Mouse (Mus musculus): ENCODE measurements at regions not wholly inside any gene's neighbourhood (a gene's known extent, or its start where the extent isn't known, plus 50 kb on each side); places are given as distances from the start of the nearest gene placed in this dataset.

GRCm38 (mm10) chr12:27604061-27604679 is 261.8 kb upstream of the Sox11 start:
- peak in 1 of 2 experiments; percentile 51 for DNase-seq (ENCODE audit: low spot score in 2 of 2)

DNA sequence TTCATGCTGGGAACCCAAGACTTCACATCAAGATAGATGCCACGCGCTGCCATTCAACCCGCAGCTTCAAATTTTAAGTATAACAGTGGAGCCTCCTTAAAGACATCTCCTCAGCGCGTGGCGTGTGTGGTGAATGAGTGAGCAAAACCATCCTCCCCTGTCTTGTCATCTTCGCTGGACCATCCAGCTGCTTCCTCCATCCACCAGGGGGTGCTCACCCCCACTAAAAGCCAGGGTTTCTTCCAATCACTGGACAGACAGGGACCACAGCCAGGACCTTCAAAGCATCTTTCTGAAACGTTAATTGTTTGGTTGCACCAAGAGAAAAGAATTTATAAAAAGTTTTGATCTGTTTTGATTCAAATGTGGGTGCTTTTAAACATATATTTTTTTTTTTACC is 256.8 kb upstream of the Sox11 start:
- DNase-seq (ENCODE audit: low spot score in 2 of 2) = peak; percentile 64 to 76

DNA sequence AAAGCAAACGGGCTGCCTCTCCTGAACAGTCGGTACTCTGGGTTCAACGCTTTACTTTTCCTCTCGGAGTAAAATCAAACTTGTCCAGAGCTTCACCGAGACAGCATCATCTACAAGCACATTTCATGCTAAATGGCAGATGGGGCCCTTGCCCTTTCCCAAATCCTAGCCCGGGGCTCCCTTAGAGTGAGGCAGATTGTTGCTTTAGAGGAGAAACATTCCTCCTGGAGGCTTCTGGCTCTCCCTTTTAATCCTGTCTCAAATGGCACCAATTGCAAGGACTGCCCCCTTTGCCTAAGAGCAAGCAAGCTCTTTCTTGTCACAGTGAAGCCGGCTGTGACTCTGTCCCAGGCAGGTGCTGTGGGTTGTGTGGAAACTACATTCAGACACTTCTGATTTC is 255.5 kb upstream of the Sox11 start:
- DNase-seq (ENCODE audit: low spot score in 2 of 2) = no peak

DNA sequence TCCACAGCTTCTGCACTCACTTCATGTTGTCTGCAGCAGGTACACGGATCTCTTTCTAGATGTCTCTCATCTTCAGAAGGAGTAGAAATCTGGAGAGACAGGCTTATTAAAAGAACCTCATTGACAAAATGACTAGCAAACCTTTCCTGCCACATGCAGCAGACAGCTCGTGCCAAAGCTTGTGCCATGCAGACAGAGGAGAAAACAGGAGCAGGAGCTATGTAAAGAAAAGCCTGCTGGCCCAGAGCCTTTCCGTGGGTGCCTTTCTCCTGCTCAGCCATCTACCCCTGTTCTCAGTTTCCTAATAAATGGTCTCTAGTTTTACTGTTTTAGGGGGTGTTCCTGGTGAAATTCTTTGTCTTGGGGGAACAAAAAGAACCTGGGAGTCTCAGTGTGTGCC is 254.9 kb upstream of the Sox11 start:
- no peak for DNase-seq (ENCODE audit: low spot score in 2 of 2)

DNA sequence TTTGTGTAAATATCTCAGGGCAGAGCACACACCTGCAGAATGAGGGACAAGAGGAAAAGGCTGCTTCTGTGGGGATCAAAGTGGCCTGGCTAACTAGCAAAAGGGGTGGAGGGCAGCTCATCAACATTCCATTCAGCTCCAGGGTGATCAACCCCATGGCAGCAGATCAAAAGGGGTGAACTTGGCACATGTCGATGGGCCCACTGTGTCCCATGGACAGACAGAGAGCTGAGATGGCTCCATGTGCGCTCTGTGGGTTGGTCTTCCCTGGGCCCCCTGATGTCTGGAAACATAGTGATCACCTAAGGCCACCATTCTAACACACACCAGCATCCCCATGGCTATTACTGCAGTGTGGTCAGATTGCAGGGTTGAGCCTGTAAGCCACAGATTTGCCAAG is 253.2 kb upstream of the Sox11 start:
- DNase-seq (ENCODE audit: low spot score in 2 of 2) = no peak

- DNase-seq (ENCODE audit: low spot score in 2 of 2) = no peak
Measured at GRCm38 (mm10) chr12:27593436-27593835, 251.1 kb upstream of the Sox11 start.

GRCm38 (mm10) chr12:27576109-27576700 is 233.8 kb upstream of the Sox11 start:
- no peak for DNase-seq (ENCODE audit: low spot score in 2 of 2)

GRCm38 (mm10) chr12:27575629-27576028 is 233.3 kb upstream of the Sox11 start:
- no peak for DNase-seq (ENCODE audit: low spot score in 2 of 2)

- DNase-seq (ENCODE audit: low spot score in 2 of 2) = no peak
Measured at GRCm38 (mm10) chr12:27567250-27567649, 224.9 kb upstream of the Sox11 start.

DNA sequence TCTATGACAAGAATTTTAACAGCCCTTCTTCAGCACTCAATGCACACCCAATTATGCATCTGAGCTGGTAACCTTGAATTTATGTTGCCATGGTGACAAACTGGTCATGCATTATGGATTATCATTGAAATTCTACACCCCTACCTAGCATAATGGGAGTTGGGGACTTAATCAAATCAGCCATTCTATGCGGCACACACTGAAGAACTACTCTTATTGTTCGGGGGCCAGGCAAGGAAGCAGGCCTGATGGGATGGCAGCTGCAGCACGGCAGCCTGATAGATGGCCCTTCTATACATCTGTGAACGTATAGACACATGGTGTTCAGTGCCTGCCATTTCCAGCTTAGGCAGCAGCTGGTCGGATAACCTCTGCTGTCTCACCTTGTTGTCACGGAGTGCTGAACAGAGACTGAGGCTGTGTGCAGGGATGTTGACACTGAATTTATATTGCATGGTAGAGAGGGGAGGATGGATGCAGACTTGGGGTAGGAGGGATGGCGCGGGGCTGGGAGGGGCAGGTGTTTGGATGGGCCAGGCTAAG is 223.7 kb upstream of the Sox11 start:
- no peak for DNase-seq (ENCODE audit: low spot score in 2 of 2)

DNA sequence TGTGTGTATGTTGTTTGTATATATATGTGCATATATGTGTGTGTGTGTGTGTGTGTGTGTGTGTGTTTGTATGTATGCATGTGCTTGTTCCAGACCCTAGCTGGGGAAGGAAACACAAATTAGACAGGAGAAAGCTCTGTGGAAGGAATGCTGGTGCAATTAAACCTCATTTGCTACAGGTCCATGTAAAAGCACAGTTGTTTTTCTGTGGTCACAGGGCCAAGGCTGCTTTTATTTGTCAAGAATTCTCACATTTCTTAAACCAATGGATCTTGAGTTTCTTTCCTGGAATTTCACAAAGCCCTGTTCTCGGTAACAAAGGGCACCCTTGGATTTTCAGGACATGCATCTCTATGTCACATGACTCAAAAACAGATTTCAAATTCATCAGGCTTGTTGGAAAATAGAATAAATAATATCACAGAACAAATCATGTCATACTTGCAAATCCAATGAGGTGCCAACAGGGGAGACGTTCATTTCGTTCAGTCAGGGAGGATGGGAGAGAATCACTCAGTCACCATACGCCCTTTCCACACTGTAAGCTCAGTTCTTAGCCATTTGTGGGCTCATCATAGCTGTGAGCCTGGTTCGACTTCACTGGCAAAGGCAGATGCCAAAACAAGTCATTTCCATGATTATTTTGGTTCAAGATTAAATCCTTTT is 222.4 kb upstream of the Sox11 start:
- DNase-seq (ENCODE audit: low spot score in 2 of 2) = no peak

DNA sequence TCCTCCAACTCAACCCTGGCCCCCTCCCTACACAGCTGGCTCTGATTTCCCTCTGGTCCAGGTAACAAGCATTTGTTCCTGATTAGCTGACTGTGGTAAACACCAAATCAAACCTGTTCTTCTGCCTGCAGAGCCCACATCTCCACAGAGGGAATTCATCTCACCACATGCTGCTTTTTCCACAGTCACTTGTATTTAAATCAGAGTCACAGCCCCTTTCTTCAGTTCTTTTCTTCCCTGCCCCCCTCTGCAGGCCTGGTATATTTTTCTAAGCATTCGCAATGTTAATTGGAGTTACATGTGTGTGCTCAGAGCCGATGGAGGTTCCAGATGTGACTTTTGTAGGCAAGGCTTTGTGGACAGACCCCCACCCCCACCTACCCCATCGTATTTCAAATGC is 221.5 kb upstream of the Sox11 start:
- DNase-seq (ENCODE audit: low spot score in 2 of 2) = no peak

- DNase-seq (ENCODE audit: low spot score in 2 of 2) = no peak
Measured at GRCm38 (mm10) chr12:27552809-27553208, 210.4 kb upstream of the Sox11 start.

DNA sequence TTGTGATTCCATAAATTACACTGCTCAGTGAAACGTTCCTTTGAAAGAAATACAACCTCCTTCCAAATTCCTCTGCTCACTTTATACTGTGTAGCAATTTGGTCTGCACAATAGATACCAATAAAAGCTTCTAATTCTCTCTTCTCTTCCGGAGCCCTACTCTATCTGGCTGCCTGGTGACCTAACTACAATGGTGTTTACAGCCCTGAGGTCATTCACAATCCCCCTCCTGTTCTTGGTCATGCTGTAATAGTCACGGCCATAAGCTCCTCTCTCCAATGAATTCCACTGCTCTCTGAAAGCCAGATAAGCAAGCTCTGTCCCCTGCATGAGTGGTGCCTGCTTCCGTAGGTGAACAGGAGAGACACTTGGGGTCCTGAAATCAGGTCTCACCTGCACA is 195.8 kb upstream of the Sox11 start:
- no peak for DNase-seq (ENCODE audit: low spot score in 2 of 2)

DNA sequence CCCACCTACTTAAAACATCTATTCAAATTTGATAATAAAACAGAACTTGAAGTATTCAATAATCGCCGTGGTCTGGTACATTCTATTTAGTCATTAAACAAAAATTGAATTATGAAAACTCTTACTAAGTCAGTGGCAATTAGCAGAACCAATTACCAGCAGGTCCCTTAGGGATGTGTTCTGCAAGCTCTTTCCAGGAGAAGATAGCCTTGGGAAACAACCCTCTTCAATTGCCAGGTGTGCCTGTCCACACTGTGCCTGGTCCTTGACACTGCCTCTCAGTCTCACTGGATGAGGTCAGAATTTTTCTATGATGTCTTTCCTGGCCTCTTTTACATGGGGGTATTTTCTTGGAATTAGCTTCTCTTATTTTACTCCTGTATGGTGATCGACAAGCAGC is 195.1 kb upstream of the Sox11 start:
- DNase-seq (ENCODE audit: low spot score in 2 of 2) = no peak

- DNase-seq (ENCODE audit: low spot score in 2 of 2) = no peak
Measured at GRCm38 (mm10) chr12:27537017-27537416, 194.6 kb upstream of the Sox11 start.

DNA sequence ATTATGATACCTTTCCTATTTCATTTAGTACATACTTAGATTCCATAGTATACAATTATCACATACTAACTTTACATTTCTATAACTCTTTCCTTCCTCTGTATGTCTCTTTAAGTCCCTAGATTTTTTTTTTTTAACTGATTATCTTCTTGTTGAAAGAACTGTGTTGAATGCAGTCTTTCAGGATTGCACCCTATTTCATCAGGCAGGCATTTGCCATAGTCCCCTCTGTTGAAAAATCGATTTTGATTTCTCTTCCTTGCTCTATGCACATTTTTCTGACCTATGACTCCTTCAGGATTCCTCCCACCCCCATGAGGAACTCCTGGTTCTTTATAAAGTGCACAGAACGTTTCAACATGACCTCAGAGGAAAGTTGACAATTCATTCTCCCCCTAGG is 183.2 kb upstream of the Sox11 start:
- DNase-seq (ENCODE audit: low spot score in 2 of 2) = no peak

GRCm38 (mm10) chr12:27513253-27513652 is 170.9 kb upstream of the Sox11 start:
- no peak for DNase-seq (ENCODE audit: low spot score in 2 of 2)

GRCm38 (mm10) chr12:27508226-27508560 is 165.8 kb upstream of the Sox11 start:
- DNase-seq (ENCODE audit: low spot score in 2 of 2) = no peak

GRCm38 (mm10) chr12:27507523-27508225 is 165.3 kb upstream of the Sox11 start:
- DNase-seq (ENCODE audit: low spot score in 2 of 2) = no peak

GRCm38 (mm10) chr12:27502716-27503486 is 160.5 kb upstream of the Sox11 start:
- no peak for DNase-seq (ENCODE audit: low spot score in 2 of 2)

GRCm38 (mm10) chr12:27500516-27500915 is 158.1 kb upstream of the Sox11 start:
- DNase-seq (ENCODE audit: low spot score in 2 of 2) = no peak

Measured in cerebellum, postnatal 4 days (tissue).